Mouse (Mus musculus) cerebellum, adult 9-11 months (tissue): ENCODE measurements at regions not wholly inside any gene's neighbourhood (a gene's known extent, or its start where the extent isn't known, plus 50 kb on each side); places are given as distances from the start of the nearest gene placed in this dataset.

ENCODE experiments used
- DNase-seq: peaks from one replicate; pipeline ENCODE4 v3.0.0; 2022

- no peak for DNase-seq
Measured at GRCm38 (mm10) chrX:99339081-99339876, 131.8 kb downstream of the Pja1 start.

- no peak for DNase-seq
Measured at GRCm38 (mm10) chrX:99336616-99337553, 134.2 kb downstream of the Pja1 start.

GRCm38 (mm10) chrX:99335886-99336589, 135.0 kb downstream of the Pja1 start:
- no peak for DNase-seq

- no peak for DNase-seq
Measured at GRCm38 (mm10) chrX:99332457-99332770, 138.7 kb downstream of the Pja1 start.

GRCm38 (mm10) chrX:99331764-99332456, 139.2 kb downstream of the Pja1 start:
- DNase-seq, result no peak

- DNase-seq, result no peak
Measured at GRCm38 (mm10) chrX:99330386-99330785, 140.7 kb downstream of the Pja1 start.

- DNase-seq, result no peak
Measured at GRCm38 (mm10) chrX:99328576-99328975, 142.5 kb downstream of the Pja1 start.

- DNase-seq, result no peak
Measured at GRCm38 (mm10) chrX:99326167-99326566, 144.9 kb downstream of the Pja1 start.

- no peak for DNase-seq
Measured at GRCm38 (mm10) chrX:99325460-99325859, 145.6 kb downstream of the Pja1 start.

- DNase-seq, result no peak
Measured at GRCm38 (mm10) chrX:99324546-99325170, 146.4 kb downstream of the Pja1 start.

- DNase-seq, result no peak
Measured at GRCm38 (mm10) chrX:99319791-99320190, 151.3 kb downstream of the Pja1 start.

- no peak for DNase-seq
Measured at GRCm38 (mm10) chrX:99319163-99319562, 151.9 kb downstream of the Pja1 start.

- DNase-seq, result peak; percentile 9
Measured at GRCm38 (mm10) chrX:99318141-99318540, 152.9 kb downstream of the Pja1 start.

GRCm38 (mm10) chrX:99317736-99318135, 153.3 kb downstream of the Pja1 start:
- no peak for DNase-seq

- DNase-seq, result peak; percentile 92
Measured at GRCm38 (mm10) chrX:99316410-99317056, 154.5 kb downstream of the Pja1 start.

GRCm38 (mm10) chrX:99299110-99299509, 163.2 kb downstream of the Efnb1 start:
- no peak for DNase-seq

- DNase-seq, result no peak
Measured at GRCm38 (mm10) chrX:99294726-99295125, 158.8 kb downstream of the Efnb1 start.

- no peak for DNase-seq
Measured at GRCm38 (mm10) chrX:99293967-99294366, 158.0 kb downstream of the Efnb1 start.

GRCm38 (mm10) chrX:99292758-99293157, 156.8 kb downstream of the Efnb1 start:
- no peak for DNase-seq

GRCm38 (mm10) chrX:99291965-99292364, 156.0 kb downstream of the Efnb1 start:
- DNase-seq, result no peak

- DNase-seq, result no peak
Measured at GRCm38 (mm10) chrX:99291423-99291963, 155.6 kb downstream of the Efnb1 start.
